Mouse (Mus musculus): ENCODE measurements around the gene Olfr709-ps1.
"Not testable (repeated sequence)": the region's sequence is repeated elsewhere in the genome, so short reads cannot be mapped to it uniquely, and the experiment has no call there.

Olfr709-ps1 gene

DNA sequence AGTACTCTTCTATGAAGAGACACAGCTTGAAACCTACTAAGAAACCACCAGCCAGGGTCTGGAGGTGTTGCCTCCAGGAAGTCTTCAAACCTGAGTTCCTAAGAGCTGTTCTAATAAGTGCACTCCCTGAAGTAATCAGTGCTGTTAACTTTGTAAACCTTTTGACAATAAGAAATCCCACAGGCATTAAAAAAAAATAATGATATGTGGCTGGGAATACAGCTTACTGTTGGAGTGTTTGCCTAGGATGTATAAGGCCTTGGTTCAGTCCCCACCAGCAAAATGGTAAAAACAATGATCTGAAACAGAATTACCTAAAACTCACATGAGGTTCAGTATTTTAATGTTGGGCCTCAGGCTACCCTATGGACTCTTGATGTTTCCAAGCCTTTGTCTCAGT lies at the start of gene Olfr709-ps1:
Olfr709-ps1 (minus strand) TSS at position 101 of the 400 bp plus-strand sequence.
- no peak for DNase-seq

DNA sequence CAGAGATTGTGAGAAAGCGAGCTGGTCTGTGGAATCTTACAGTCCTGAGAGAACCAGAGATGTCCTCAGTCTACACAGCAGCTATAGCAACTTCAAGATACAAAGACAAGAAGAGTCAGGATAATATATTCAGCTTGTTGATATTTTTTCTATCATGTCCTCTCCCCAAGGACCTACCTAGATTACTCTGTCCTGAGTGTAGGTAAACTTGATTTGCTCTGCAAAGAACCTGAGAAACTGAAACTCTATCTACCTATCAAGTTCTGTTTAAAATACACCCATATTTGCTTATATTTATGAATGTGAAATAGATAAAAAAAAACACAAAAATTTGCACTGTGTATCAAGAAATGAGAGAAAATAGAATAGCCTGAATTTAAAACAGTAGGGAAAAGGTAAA lies 43.3 kb upstream of the Olfr709-ps1 start, which contains the start of gene Olfr711:
Olfr711 (minus strand) TSS at position 101 of the 400 bp plus-strand sequence.
- no peak for DNase-seq

DNA sequence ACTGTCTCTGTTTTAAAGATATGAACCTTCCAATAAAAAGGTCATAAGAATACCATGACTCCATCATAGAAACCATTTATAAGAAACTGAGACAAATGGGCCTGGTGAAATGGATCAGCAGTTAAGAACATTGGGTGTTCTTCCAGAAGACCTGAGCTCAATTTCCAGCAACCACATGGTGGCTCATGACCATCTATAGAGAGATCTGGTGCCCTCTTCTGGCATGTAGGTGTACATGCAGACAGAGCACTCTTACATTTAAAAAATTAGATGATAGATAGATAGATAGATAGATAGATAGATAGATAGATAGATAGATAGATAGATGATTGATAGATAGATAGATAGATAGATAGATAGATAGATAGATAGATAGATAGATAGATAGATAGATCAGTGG lies 35.5 kb upstream of the Olfr709-ps1 start:
- DNase-seq: peak; percentile 25 to 38

DNA sequence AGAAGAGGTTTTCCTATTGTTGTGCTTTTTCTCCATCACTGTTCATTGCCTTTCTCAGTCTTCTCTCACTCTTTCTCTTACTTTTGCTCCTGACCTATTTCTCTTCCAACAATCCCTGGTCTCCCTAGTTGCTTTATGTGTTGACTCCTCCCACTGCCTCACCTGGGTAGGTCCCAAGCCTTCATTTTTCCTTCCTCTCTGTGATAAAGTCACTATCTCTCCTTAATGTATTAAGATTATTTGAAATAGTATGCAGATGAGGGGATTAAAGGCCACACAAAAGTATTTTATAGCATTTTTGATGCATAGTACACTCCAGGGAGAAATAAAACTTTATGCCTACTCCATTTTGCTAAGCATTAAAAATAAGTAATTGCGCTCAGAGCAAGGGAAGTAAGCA lies 31.8 kb upstream of the Olfr709-ps1 start, which contains the start of gene Olfr6:
Olfr6 (minus strand) TSS at position 101 of the 400 bp plus-strand sequence.
- DNase-seq: no peak

DNA sequence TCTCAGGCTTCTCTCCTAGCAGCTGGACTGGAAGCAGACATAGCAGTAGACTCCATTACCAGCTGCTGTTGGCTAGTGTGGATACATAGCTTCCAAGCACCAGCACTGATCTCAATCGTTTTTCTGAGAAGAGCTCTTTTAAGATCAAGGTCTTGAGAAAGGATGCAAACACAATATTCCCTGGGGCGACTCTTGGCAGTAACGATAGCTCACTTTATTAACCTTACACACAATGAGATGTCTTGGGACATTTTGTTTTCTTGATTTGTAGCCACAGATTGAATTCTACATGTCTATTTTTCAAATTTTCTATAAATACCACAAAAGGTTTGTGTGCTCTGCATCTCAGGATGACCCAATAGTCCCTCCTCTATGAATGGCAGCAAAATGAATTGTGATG lies 16.2 kb upstream of the Olfr709-ps1 start, which contains the start of gene Olfr710:
Olfr710 (minus strand) TSS at position 101 of the 400 bp plus-strand sequence.
- no peak for DNase-seq

DNA sequence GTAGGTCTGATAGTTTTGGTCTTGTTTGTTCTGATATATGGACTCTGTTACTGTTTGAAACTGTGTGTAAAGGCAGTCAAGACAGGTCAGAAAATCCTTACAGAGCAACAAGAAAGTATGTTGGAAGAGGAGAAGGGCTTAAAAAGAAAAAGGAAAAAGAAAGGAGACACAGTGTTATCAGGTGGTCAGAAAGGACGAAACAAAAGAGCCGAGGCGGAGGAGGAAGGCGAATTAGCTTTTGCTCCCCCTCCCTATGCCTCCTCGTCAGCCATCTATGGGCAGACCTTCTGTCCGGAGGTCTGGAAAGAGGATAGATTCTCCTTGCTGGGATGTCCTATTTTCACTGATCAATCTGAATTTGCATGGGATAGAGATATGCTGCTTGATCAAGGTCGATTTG lies 11.1 kb downstream of the Olfr709-ps1 start:
- DNase-seq: not testable (repeated sequence)

DNA sequence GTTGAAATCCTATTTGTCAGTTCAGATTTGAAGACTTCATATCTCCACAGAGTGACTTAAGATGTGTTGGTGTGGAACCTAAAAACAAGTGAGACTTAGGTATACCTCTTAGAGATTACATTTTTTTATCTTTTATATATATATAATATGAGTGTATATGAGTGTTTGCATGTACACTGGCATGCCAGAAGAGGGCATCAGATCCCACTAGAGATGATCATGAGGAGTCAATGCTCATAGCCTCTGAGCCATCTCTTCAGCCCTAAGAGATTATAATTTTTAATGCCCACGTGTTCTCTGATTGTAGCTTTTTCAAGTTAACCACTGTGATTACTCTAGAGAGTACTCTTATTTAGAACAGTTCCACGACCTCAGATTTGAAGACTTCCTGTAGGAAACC lies 24.3 kb downstream of the Olfr709-ps1 start, which contains the start of gene Olfr1532-ps1:
Olfr1532-ps1 (plus strand) TSS at position 326 of the 400 bp plus-strand sequence.
- no peak for DNase-seq

DNA sequence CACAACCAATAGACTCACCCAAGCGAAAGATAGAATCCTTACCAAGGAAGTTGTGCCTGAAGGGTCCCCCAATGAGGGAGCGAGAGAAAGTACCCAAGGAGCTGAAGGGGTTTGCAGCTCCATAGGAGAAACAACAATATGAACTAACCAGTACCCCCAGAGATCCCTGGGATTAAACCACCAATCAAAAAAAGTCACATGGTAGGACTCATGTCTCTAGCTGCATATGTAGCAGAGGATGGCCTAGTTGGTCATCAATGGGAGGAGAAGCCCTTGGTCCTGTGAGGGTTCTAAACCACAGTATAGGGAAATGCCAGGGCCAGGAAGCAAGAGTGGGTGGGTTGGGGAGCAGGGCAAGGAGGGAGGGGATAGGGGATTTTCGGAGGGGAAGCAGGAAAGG lies 30.9 kb downstream of the Olfr709-ps1 start, which contains the start of gene Olfr707:
Olfr707 (minus strand) TSS at position 101 of the 400 bp plus-strand sequence.
- DNase-seq: not testable (repeated sequence)

DNA sequence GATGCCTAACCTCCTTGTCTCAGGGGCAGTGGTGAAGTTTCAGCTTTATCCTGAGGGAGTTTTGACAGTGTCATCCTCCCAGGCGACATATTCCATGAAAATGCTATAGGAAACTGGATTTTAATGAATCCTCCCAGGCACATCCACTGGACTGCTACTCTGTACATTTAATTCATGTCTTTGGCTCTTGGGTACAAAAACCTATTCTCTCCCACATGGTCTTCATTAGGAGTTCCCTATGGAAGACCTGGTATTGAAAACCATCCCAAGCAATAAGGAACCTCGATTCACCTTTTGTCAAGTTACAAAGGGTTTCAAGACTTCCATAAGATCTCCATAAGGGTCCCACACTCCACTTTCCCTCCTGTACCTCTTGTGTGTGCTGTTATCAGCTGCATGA lies 44.0 kb downstream of the Olfr709-ps1 start, which contains the start of gene Olfr706:
Olfr706 (minus strand) TSS at position 101 of the 400 bp plus-strand sequence.
- no peak for DNase-seq

DNA sequence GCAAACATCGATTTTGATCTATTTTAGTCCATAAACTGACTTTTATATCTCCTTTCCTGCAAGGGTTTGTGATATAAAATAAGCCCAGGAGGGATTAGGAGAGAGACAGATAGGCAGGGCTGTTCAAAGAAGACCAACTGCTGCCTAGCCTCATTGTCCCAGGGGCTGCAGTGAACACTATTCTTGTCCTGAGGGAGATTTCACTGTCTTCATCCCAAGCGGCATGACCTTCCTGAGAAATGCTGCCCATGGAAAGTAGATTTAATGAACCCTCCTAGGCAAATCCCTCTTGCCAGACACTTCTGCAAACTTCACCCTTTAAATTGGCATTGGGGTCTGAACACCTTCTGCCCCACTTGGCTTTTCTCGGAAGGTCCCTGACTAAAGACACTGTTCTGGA lies 55.2 kb downstream of the Olfr709-ps1 start, which contains the start of gene Olfr705:
Olfr705 (minus strand) TSS at position 101 of the 400 bp plus-strand sequence.
- DNase-seq: no peak
